Mouse (Mus musculus) stomach, postnatal 0 days (tissue): ENCODE measurements around the gene Nhsl2. TPM values are rescaled to one million over a fixed set of nuclear protein-coding genes. Genes with fewer than 3 reads are reported as not detected.
A peak's percentile ranks its signal among the peaks of the same experiment; 100 is the strongest.

Experiments
- ATAC-seq: fragments of 200-750 bp; cut with Nextera tagmentation; 2 replicates; pipeline ENCODE4 v1.8.0; 2017; ENCODE audit not compliant: low FRiP score, low TSS enrichment
- DNase-seq: peaks from one replicate; pipeline ENCODE4 v3.0.0-alpha.2; 2016; ENCODE audit warnings: low spot score
- H3K27ac ChIP-seq: fragments of 300-500 bp; sonication (generic); replicated peaks from 2 replicates; pipeline ENCODE4 v1.5.1; 2014; ENCODE audit warnings: mild to moderate bottlenecking, control low read depth
- H3K27me3 ChIP-seq: fragments of 300-500 bp; sonication (generic); 2 replicates; pipeline ENCODE4 v1.6.1; 2014; ENCODE audit warnings: low read length; ENCODE audit not compliant: control insufficient read depth, insufficient read depth
- H3K36me3 ChIP-seq: fragments of 300-500 bp; sonication (generic); 2 replicates; pipeline ENCODE4 v1.6.1; 2014; ENCODE audit warnings: low read length, mixed read lengths; ENCODE audit not compliant: control insufficient read depth, insufficient read depth
- H3K4me1 ChIP-seq: fragments of 300-500 bp; sonication (generic); replicated peaks from 2 replicates; pipeline ENCODE4 v1.6.1; 2014; ENCODE audit warnings: antibody characterized with exemption; ENCODE audit not compliant: control insufficient read depth, insufficient read depth
- H3K4me2 ChIP-seq: fragments of 300-500 bp; sonication (generic); replicated peaks from 2 replicates; pipeline ENCODE4 v1.6.1; 2014; ENCODE audit warnings: low read depth, mild to moderate bottlenecking, control low read depth, moderate library complexity
- H3K4me3 ChIP-seq: fragments of 300-500 bp; sonication (generic); 2 replicates; pipeline ENCODE4 v1.5.1; 2014; ENCODE audit warnings: low read depth, low read length, control low read depth
- H3K9ac ChIP-seq: fragments of 300-500 bp; sonication (generic); 2 replicates; pipeline ENCODE4 v1.6.1; 2014; ENCODE audit warnings: mild to moderate bottlenecking, low read length, control low read depth, mixed read lengths
- H3K9me3 ChIP-seq: fragments of 300-500 bp; sonication (generic); 2 replicates; pipeline ENCODE4 v1.6.1; 2016; ENCODE audit warnings: low read length; ENCODE audit not compliant: control insufficient read depth
- CTCF ChIP-seq: IDR thresholded peaks from 2 replicates; pipeline ENCODE4 v1.5.1; 2016; ENCODE audit warnings: antibody characterized with exemption, low read depth, mild to moderate bottlenecking, moderate library complexity
- EP300 ChIP-seq: optimal IDR thresholded peaks from 2 replicates; pipeline ENCODE3; 2016; ENCODE audit warnings: antibody characterized with exemption
- WGBS: fragments of 180-500 bp; shearing (Covaris S2); extraction: QIAGEN DNeasy Blood & Tissue Kit; methylation state at CpG from one replicate; pipeline ENCODE4 v1.1.7; 2014; 5-methylcytosine and 5-hydroxymethylcytosine counted together
- polyA plus RNA-seq: library from polyadenylated mRNA; unstranded; fragments of >200 nt; fragmentation: Nextera tagmentation; extraction: Ambion mirVana; gene quantifications from 2 replicates; pipeline ENCODE4 v1.2.1, GENCODE M21; 2015

The Nhsl2 gene
- polyA plus RNA-seq, 1 experiment from 2014 or later: 2.2 TPM

- ATAC-seq: no peak
- no peaks in the 10 kb centered on the region for H3K27me3 ChIP-seq
- TF ChIP-seq CTCF (no peak), EP300 (no peak)
- no peak overlapping the region for H3K9ac ChIP-seq
- H3K27ac ChIP-seq: no peak overlapping the region
- H3K4me2 ChIP-seq: no peak overlapping the region
- H3K4me3 ChIP-seq: no peak overlapping the region
- H3K4me1 ChIP-seq: no peaks in the 10 kb centered on the region
- no peaks in the 10 kb centered on the region for H3K36me3 ChIP-seq
- no peak for DNase-seq
- WGBS: 67% methylated on average over 3 of the region's 3 CpGs
- no peaks in the 10 kb centered on the region for H3K9me3 ChIP-seq
Observed at GRCm38 (mm10) chrX:102064062-102064461, 214.9 kb downstream of the Nhsl2 start.

- no peak for TF ChIP-seq EP300
- no peak for TF ChIP-seq CTCF
Observed at GRCm38 (mm10) chrX:102065213-102065775, 216.1 kb downstream of the Nhsl2 start.

GRCm38 (mm10) chrX:102066134-102066533 is 216.9 kb downstream of the Nhsl2 start:
- Histone ChIP-seq H3K9me3 (no peaks in the 10 kb centered on the region), H3K4me3 (no peak overlapping the region), H3K4me1 (no peaks in the 10 kb centered on the region), H3K4me2 (no peak overlapping the region), H3K9ac (no peak overlapping the region), H3K36me3 (no peaks in the 10 kb centered on the region), H3K27ac (no peak overlapping the region), H3K27me3 (no peaks in the 10 kb centered on the region)
- TF ChIP-seq EP300 (no peak), CTCF (peak; percentile 92)
- WGBS: 21% methylated on average over 9 of the region's 9 CpGs
- ATAC-seq (peak; percentile 55; the same call in 1 of the 2 replicates), DNase-seq (peak; percentile 73)

More at GRCm38 (mm10) chrX:102065213-102065775, 216.1 kb downstream of the Nhsl2 start:
- 51% methylated on average over 4 of the region's 4 CpGs for WGBS
- Histone ChIP-seq H3K27me3 (no peaks in the 10 kb centered on the region), H3K4me1 (no peaks in the 10 kb centered on the region), H3K27ac (no peak overlapping the region), H3K4me3 (no peak overlapping the region), H3K9ac (no peak overlapping the region), H3K9me3 (no peaks in the 10 kb centered on the region), H3K4me2 (no peak overlapping the region), H3K36me3 (no peaks in the 10 kb centered on the region)
- DNase-seq: no peak
- no peak for ATAC-seq

GRCm38 (mm10) chrX:102067118-102067517 is 217.9 kb downstream of the Nhsl2 start:
- H3K27ac ChIP-seq: no peak overlapping the region
- H3K4me3 ChIP-seq: no peak overlapping the region
- no peak for ATAC-seq
- H3K27me3 ChIP-seq: no peaks in the 10 kb centered on the region
- TF ChIP-seq EP300: no peak
- TF ChIP-seq CTCF: peak; percentile 44
- no peaks in the 10 kb centered on the region for H3K36me3 ChIP-seq
- 79% methylated on average over 6 of the region's 6 CpGs for WGBS
- H3K9ac ChIP-seq: no peak overlapping the region
- no peaks in the 10 kb centered on the region for H3K4me1 ChIP-seq
- H3K9me3 ChIP-seq: no peaks in the 10 kb centered on the region
- peak; percentile 19 for DNase-seq
- no peak overlapping the region for H3K4me2 ChIP-seq

GRCm38 (mm10) chrX:102068811-102069540 is 219.8 kb downstream of the Nhsl2 start:
- H3K4me3 ChIP-seq: no peak overlapping the region
- no peaks in the 10 kb centered on the region for H3K36me3 ChIP-seq
- H3K4me1 ChIP-seq: no peaks in the 10 kb centered on the region
- no peak overlapping the region for H3K4me2 ChIP-seq
- no peak for DNase-seq
- TF ChIP-seq CTCF (no peak), EP300 (no peak)
- H3K27ac ChIP-seq: no peak overlapping the region
- H3K27me3 ChIP-seq: no peaks in the 10 kb centered on the region
- no peak for ATAC-seq
- H3K9ac ChIP-seq: no peak overlapping the region
- WGBS: 90% methylated on average over 24 of the region's 24 CpGs
- H3K9me3 ChIP-seq: no peaks in the 10 kb centered on the region
